Mouse (Mus musculus): ENCODE results near the gene Sept9. TPM values are rescaled to one million over a fixed set of nuclear protein-coding genes. Genes with fewer than 3 reads are reported as not detected.

Sept9 gene
- polyA plus RNA-seq, 1 experiment from 2014 or later = 182 TPM

DNA sequence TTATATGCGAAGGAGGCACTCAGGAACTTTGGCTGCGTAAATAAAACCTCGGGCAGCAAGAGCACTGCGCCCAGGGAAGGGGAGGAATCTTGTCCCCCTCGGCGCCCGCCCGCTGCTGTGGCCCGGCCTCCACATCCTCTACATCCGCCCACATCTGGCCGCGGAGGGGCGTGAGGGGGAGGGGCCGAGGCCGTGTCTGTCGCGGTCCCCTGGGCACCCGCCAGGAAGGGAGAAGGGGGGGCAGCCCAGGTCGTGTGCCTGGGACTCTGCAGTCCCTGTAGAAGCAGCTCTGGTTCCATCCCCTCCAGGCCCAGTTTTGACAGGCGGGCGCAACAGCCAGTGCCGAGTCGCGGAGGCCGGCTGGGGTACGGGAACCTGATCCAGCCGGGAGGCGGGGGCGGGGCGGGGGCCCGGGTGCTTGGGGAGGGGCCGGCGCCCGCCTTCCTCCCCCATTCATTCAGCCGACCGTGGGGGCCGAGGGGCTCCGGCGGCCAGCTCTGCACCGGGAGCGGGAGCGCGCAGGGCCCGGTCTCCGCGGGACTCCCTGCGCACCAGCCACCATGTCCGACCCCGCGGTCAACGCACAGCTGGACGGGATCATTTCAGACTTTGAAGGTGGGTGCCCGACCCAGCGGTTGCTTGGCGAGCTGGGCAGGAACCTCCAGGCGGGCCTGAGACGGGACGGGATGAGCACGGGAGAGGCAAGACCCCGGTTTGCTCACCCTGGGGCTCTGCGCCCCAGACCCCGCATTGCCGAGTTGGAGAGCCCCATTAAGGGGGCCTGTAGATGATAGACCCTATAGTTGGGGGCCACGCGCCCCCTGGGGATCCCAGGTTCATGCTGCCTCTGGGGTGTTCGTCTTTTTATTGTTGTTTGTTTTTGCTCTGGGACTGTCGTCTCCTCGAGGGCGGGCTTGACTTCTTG is 66.8 kb downstream of the Sept9 start:
- DNase-seq (ENCODE audit: low spot score) = peak; percentile 92
- Histone ChIP-seq H3K9me3 (replicated peaks; ENCODE audit: control insufficient read depth, low read length) (no peaks in the 10 kb centered on the region), H3K4me3 (ENCODE audit: low read depth, low read length) (peak overlapping the region; percentile 92), H3K4me2 (ENCODE audit: low read depth, low read length) (peak overlapping the region; percentile 61), H3K27me3 (ENCODE audit: control insufficient read depth, insufficient read depth, low read length) (no peaks in the 10 kb centered on the region), H3K27ac (replicated peaks; ENCODE audit: low read depth, low read length) (peak overlapping the region; percentile 92), H3K4me1 (ENCODE audit: control insufficient read depth, insufficient read depth, low read length) (peaks cover 13% of the 10 kb centered on the region), H3K9ac (replicated peaks; ENCODE audit: low read length) (peak overlapping the region; percentile 92), H3K36me3 (replicated peaks; ENCODE audit: control insufficient read depth, insufficient read depth, low read depth, low read length) (no peaks in the 10 kb centered on the region)
- peak; percentile 93 for ATAC-seq (replicated peaks; ENCODE audit: insufficient number of reproducible peaks, low FRiP score, low TSS enrichment, low read depth)
- under 1% methylated on average over 60 of the region's 69 CpGs for WGBS

DNA sequence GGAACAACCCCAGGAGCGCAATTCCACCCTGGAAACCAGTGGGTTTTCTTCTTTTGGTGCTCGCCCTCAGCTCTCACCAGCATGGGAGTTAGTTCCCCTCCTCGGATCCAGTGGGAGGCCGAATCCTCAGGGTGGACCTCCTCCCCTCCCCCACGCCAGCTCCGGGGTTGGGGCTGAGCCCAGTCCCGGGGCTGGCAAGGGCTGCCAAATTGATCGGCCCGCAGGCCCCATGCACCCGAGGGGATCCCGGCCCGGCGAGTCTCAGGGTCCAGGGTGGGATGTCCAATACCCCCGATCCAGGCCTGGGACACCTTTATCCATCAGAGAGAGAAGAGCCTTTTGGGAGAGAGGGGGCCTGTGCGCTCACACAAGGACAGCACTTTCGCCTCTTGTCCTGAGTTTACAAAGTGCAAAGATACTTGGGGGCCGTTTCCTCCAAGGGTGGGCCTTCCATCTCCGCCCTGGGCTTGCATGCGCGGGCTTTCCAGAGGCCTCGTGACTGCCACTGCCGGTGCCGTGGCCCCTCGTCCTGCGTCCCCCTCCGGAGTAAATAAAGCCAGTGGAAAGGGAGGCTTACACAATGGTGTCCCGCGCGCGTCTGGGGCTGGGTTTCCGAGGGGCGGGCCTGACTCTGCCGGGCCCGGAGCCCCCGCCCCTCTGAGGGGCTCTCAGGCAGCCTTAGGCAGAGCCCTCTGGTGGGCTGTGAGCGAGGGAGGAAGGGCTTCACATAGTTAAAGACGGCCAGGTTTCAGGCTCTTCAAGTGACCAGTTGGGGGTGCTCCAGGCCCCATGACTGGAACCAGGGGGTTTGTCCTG is 67.7 kb downstream of the Sept9 start:
- Histone ChIP-seq H3K9me3 (replicated peaks; ENCODE audit: control insufficient read depth, low read length) (no peaks in the 10 kb centered on the region), H3K4me2 (ENCODE audit: low read depth, low read length) (peak overlapping the region; percentile 61), H3K27me3 (ENCODE audit: control insufficient read depth, insufficient read depth, low read length) (no peaks in the 10 kb centered on the region), H3K27ac (replicated peaks; ENCODE audit: low read depth, low read length) (peak overlapping the region; percentile 92), H3K4me3 (ENCODE audit: low read depth, low read length) (peak overlapping the region; percentile 92), H3K9ac (replicated peaks; ENCODE audit: low read length) (peak overlapping the region; percentile 92), H3K36me3 (replicated peaks; ENCODE audit: control insufficient read depth, insufficient read depth, low read depth, low read length) (no peaks in the 10 kb centered on the region), H3K4me1 (ENCODE audit: control insufficient read depth, insufficient read depth, low read length) (peaks cover 13% of the 10 kb centered on the region)
- DNase-seq (ENCODE audit: low spot score) = peak; percentile 93
- ATAC-seq (replicated peaks; ENCODE audit: insufficient number of reproducible peaks, low FRiP score, low TSS enrichment, low read depth) = peak; percentile 68
- under 1% methylated on average over 36 of the region's 37 CpGs for WGBS

DNA sequence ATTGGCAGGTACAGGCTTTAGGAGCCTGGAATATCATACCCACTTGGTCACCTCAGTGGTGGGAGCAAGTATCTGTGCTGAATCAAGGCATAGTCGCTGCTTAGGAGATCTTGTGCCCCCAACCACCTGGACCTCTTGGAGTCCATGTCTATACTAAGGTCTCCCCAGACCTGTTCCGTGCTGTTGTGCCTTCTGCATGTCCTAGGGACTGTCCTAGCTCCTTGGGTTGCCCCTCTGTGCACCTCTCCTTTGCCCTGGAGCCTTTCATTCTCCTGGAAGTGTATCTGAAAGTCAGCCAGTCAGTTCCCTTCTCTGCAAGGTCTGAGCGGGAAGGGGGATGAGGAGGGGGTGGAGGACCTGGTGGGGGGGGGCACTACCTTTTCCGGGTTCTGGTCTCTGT is 68.4 kb downstream of the Sept9 start:
- peak overlapping the region; percentile 92 for H3K4me3 ChIP-seq (ENCODE audit: low read depth, low read length)
- H3K27ac ChIP-seq (replicated peaks; ENCODE audit: low read depth, low read length) = peak overlapping the region; percentile 15
- no peaks in the 10 kb centered on the region for H3K9me3 ChIP-seq (replicated peaks; ENCODE audit: control insufficient read depth, low read length)

DNA sequence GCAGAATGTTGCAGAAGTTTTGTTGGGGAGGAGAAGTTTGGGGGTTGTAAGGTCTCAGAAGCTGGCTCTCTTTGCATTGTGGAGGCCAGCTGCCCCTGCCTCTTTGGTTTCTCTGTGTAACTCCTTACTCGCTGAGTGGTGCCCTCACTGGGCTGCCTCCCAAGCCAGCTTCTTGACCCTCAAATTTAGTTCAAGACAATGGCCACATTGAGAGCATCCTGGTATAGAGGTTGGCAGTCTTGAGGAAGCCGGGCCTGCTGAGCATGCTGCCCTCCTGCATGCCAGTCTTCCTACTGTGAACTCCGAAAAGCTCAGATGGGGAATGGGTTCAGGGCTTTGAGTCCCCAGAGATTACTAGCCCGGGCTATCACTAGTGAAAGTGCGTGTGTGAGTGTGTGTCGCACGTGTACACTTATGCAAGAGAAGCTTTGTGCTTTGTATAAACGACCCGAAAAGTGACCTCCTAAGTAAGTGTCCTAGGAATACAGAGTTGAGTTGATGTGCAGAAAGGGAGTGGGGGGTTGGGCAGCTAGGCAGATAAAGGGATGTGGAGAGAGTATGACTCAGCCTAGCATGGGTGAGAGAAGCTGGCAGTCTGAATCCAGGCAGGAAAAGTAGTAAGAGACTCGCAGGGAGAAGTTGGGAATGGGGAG is 69.0 kb downstream of the Sept9 start:
- Histone ChIP-seq H3K4me3 (ENCODE audit: low read depth, low read length) (peak overlapping the region; percentile 92), H3K27me3 (ENCODE audit: control insufficient read depth, insufficient read depth, low read length) (no peaks in the 10 kb centered on the region), H3K27ac (replicated peaks; ENCODE audit: low read depth, low read length) (0 out of 2 replicates have a peak overlapping the region, but pooled peaks have one; percentile 35), H3K36me3 (replicated peaks; ENCODE audit: control insufficient read depth, insufficient read depth, low read depth, low read length) (no peaks in the 10 kb centered on the region), H3K4me2 (ENCODE audit: low read depth, low read length) (peak overlapping the region; percentile 61), H3K9ac (replicated peaks; ENCODE audit: low read length) (peak overlapping the region; percentile 52), H3K4me1 (ENCODE audit: control insufficient read depth, insufficient read depth, low read length) (peaks cover 13% of the 10 kb centered on the region), H3K9me3 (replicated peaks; ENCODE audit: control insufficient read depth, low read length) (no peaks in the 10 kb centered on the region)
- no peak for DNase-seq (ENCODE audit: low spot score)
- WGBS = 26% methylated on average over 10 of the region's 10 CpGs
- no peak for ATAC-seq (replicated peaks; ENCODE audit: insufficient number of reproducible peaks, low FRiP score, low TSS enrichment, low read depth)

More for the DNA sequence above, 68.4 kb downstream of the Sept9 start:
- peak overlapping the region; percentile 52 for H3K9ac ChIP-seq (replicated peaks; ENCODE audit: low read length)
- H3K4me2 ChIP-seq (ENCODE audit: low read depth, low read length) = peak overlapping the region; percentile 61
- ATAC-seq (replicated peaks; ENCODE audit: insufficient number of reproducible peaks, low FRiP score, low TSS enrichment, low read depth) = no peak
- no peak for DNase-seq (ENCODE audit: low spot score)
- no peaks in the 10 kb centered on the region for H3K27me3 ChIP-seq (ENCODE audit: control insufficient read depth, insufficient read depth, low read length)
- WGBS = 7% methylated on average over 4 of the region's 4 CpGs
- peaks cover 13% of the 10 kb centered on the region for H3K4me1 ChIP-seq (ENCODE audit: control insufficient read depth, insufficient read depth, low read length)
- no peaks in the 10 kb centered on the region for H3K36me3 ChIP-seq (replicated peaks; ENCODE audit: control insufficient read depth, insufficient read depth, low read depth, low read length)

DNA sequence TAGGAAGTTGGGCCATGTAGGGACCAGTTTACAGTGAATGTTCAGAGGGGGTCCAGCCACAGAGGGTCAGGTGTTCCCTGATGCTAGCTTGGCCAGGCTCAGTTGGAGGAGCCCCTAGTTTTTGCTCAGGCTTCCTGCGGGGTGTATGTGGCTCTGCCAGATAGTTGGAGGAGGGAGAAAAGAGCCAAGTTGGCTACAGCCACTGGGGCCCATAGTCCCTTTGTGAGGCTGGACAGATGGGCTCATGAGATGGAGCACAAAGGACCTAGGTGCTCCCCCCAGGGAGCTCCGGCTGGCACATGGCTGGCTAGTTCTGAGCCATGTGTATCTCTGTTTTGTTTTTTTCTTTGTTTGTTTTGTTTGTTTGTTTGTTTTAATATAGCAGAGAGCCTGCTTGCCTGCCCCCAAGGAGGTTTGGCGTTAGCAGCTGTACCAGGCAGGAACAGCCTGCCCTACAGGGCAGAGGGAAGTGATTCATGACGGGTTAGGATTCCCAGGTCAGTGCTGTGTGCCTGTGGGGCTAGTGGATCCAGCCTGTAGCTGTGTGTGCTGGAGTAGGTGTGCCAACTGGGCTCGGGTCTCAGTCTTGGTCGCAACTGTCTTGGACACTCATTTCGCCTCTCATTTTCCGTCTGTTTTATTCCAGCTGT is 69.7 kb downstream of the Sept9 start:
- no peak overlapping the region for H3K27ac ChIP-seq (replicated peaks; ENCODE audit: low read depth, low read length)
- H3K9me3 ChIP-seq (replicated peaks; ENCODE audit: control insufficient read depth, low read length) = no peaks in the 10 kb centered on the region
- no peaks in the 10 kb centered on the region for H3K36me3 ChIP-seq (replicated peaks; ENCODE audit: control insufficient read depth, insufficient read depth, low read depth, low read length)
- H3K4me3 ChIP-seq (ENCODE audit: low read depth, low read length) = no peak overlapping the region; the same call in 1 of the 2 replicates
- H3K4me2 ChIP-seq (ENCODE audit: low read depth, low read length) = peak overlapping the region; percentile 61
- no peak for ATAC-seq (replicated peaks; ENCODE audit: insufficient number of reproducible peaks, low FRiP score, low TSS enrichment, low read depth)
- no peak for DNase-seq (ENCODE audit: low spot score)
- H3K27me3 ChIP-seq (ENCODE audit: control insufficient read depth, insufficient read depth, low read length) = no peaks in the 10 kb centered on the region
- H3K9ac ChIP-seq (replicated peaks; ENCODE audit: low read length) = peak overlapping the region; percentile 52
- peaks cover 18% of the 10 kb centered on the region for H3K4me1 ChIP-seq (ENCODE audit: control insufficient read depth, insufficient read depth, low read length)
- 57% methylated on average over 8 of the region's 8 CpGs for WGBS

DNA sequence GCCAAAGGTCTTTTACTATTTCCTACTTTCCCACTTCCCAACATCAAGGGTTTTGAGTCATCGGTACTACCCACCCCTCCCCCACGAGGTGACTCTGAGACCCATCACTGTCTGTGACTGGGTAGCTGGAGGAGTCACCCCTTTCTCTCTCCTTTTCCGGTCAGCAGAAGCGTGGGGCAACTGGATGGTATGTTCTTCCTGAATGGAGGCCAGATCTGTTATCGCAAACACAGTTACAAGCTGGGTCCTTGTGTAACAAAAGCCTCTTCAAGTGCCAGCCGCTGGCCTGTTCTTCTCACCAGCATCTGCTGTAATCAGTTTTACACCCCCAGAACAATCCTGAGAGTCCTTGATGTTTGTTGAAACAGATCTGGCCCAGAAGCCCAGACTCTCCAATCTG is 70.5 kb downstream of the Sept9 start:
- peaks cover 17% of the 10 kb centered on the region for H3K4me1 ChIP-seq (ENCODE audit: control insufficient read depth, insufficient read depth, low read length)
- H3K36me3 ChIP-seq (replicated peaks; ENCODE audit: control insufficient read depth, insufficient read depth, low read depth, low read length) = no peaks in the 10 kb centered on the region
- no peak overlapping the region; the same call in 1 of the 2 replicates for H3K27ac ChIP-seq (replicated peaks; ENCODE audit: low read depth, low read length)
- no peak overlapping the region; the same call in 1 of the 2 replicates for H3K9ac ChIP-seq (replicated peaks; ENCODE audit: low read length)
- no peaks in the 10 kb centered on the region for H3K27me3 ChIP-seq (ENCODE audit: control insufficient read depth, insufficient read depth, low read length)
- DNase-seq (ENCODE audit: low spot score) (no peak), ATAC-seq (replicated peaks; ENCODE audit: insufficient number of reproducible peaks, low FRiP score, low TSS enrichment, low read depth) (no peak)
- H3K9me3 ChIP-seq (replicated peaks; ENCODE audit: control insufficient read depth, low read length) = no peaks in the 10 kb centered on the region
- H3K4me3 ChIP-seq (ENCODE audit: low read depth, low read length) = no peak overlapping the region
- WGBS = 74% methylated on average over 6 of the region's 6 CpGs
- peak overlapping the region; percentile 7; the same call in 1 of the 2 replicates for H3K4me2 ChIP-seq (ENCODE audit: low read depth, low read length)

DNA sequence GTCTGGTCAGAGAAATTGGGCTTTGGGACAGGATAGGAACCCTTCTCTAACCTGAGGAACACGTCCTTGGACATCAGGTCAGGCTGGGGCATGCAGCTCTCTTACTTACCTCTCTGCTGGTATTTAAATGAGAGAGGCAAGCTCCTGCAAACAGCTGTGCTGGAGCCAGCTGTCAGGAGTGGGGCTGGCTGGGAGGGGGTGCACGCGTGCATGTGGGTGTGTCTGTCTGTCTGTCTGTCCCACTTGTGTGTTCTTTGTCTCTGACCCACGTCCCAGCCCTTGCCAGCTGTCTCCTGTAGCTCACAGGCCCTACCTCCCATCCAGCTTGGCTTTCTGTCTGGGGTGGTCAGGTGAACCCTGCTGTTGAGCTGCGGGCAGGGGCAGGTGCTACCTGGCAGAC is 75.5 kb downstream of the Sept9 start:
- Histone ChIP-seq H3K4me1 (ENCODE audit: control insufficient read depth, insufficient read depth, low read length) (peaks cover 23% of the 10 kb centered on the region), H3K9ac (replicated peaks; ENCODE audit: low read length) (no peak overlapping the region)

More for the DNA sequence above, 75.5 kb downstream of the Sept9 start:
- Histone ChIP-seq H3K4me2 (ENCODE audit: low read depth, low read length) (no peak overlapping the region), H3K36me3 (replicated peaks; ENCODE audit: control insufficient read depth, insufficient read depth, low read depth, low read length) (no peaks in the 10 kb centered on the region), H3K27ac (replicated peaks; ENCODE audit: low read depth, low read length) (no peak overlapping the region), H3K4me3 (ENCODE audit: low read depth, low read length) (no peak overlapping the region), H3K27me3 (ENCODE audit: control insufficient read depth, insufficient read depth, low read length) (no peaks in the 10 kb centered on the region), H3K9me3 (replicated peaks; ENCODE audit: control insufficient read depth, low read length) (no peaks in the 10 kb centered on the region)
- ATAC-seq (replicated peaks; ENCODE audit: insufficient number of reproducible peaks, low FRiP score, low TSS enrichment, low read depth) = no peak
- no peak for DNase-seq (ENCODE audit: low spot score)
- 53% methylated on average over 5 of the region's 5 CpGs for WGBS

Data from embryonic facial prominence, embryonic 11.5 days (tissue).